Mouse (Mus musculus): ENCODE measurements around the gene Uchl4.

DNA sequence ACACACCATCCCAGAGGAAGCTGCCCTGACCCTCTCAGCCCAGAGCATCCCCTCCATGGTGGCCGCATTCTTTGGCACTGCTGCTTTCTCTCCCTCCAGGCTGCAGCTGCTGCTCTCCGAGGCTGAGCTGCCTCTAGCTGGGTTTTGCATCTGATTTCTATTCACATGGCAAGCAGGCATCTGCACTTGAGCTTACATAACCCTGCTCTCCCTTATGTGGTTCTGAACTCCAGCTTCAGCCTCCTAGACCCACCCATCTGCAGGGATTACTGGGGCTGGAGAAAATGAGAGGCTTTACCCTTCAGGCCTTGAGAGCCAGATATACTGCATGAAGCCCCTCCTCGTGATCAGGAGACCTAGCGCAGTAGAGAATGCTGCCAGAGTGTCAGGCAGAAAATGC lies 39.4 kb upstream of the Uchl4 start:
- TF ChIP-seq POLR2A (IDR thresholded peaks at IDR 0.05; ENCODE audit: borderline replicate concordance, insufficient read depth, low read length) (no peak), CTCF (IDR thresholded peaks at IDR 0.05; ENCODE audit: borderline replicate concordance, insufficient read depth, low read depth, low read length) (no peak)
